Mouse (Mus musculus) thymus, adult 2 months (tissue): ENCODE measurements around the gene Stab2. TPM values are rescaled to one million over a fixed set of nuclear protein-coding genes. Genes with fewer than 3 reads are reported as not detected.

Experiments used
- DNase-seq: peaks from one replicate; pipeline ENCODE4 v3.0.0; 2021
- H3K27ac ChIP-seq: fragments of 200-500 bp; 2 replicates; pipeline ENCODE4 v1.5.1; 2012; ENCODE audit warnings: low read length, control low read depth; ENCODE audit not compliant: control insufficient read depth, insufficient read depth
- H3K27me3 ChIP-seq: fragments of 200-500 bp; 2 replicates; pipeline ENCODE4 v1.6.1; 2012; ENCODE audit warnings: mild to moderate bottlenecking, low read length, moderate library complexity, mixed read lengths; ENCODE audit not compliant: control insufficient read depth, insufficient read depth
- H3K36me3 ChIP-seq: fragments of 200-500 bp; 2 replicates; pipeline ENCODE4 v1.6.1; 2012; ENCODE audit warnings: mild to moderate bottlenecking, low read length, moderate library complexity; ENCODE audit not compliant: control insufficient read depth, insufficient read depth
- H3K4me1 ChIP-seq: fragments of 200-500 bp; replicated peaks from 2 replicates; pipeline ENCODE4 v1.6.1; 2012; ENCODE audit warnings: low read length; ENCODE audit not compliant: control insufficient read depth, insufficient read depth
- H3K4me3 ChIP-seq: fragments of 200-500 bp; 2 replicates; pipeline ENCODE4 v1.5.1; 2012; ENCODE audit warnings: mild to moderate bottlenecking, low read length, control low read depth, moderate library complexity; ENCODE audit not compliant: control insufficient read depth, insufficient read depth
- CTCF ChIP-seq: fragments of 200-500 bp; IDR thresholded peaks from 2 replicates; pipeline ENCODE4 v1.5.1; 2012; ENCODE audit warnings: mild to moderate bottlenecking, control low read depth, low read length, moderate library complexity, borderline replicate concordance; ENCODE audit not compliant: control insufficient read depth, poor library complexity, insufficient read depth; ENCODE audit errors: extremely low read depth
- POLR2A ChIP-seq: fragments of 200-500 bp; IDR thresholded peaks from 2 replicates; pipeline ENCODE4 v1.6.1; 2012; ENCODE audit warnings: mild to moderate bottlenecking, low read length, control low read depth, moderate library complexity; ENCODE audit not compliant: control insufficient read depth, poor library complexity, insufficient read depth; ENCODE audit errors: extremely low read depth
- WGBS: fragments of 180-500 bp; shearing (Covaris S2); methylation state at CpG from one replicate; pipeline ENCODE4 v1.1.7; 2018; 5-methylcytosine and 5-hydroxymethylcytosine counted together
- polyA plus RNA-seq: library from polyadenylated mRNA; depleted of rRNA; stranded (reverse); fragments of >200 nt; gene quantifications from 2 replicates; pipeline ENCODE4 v1.2.3, GENCODE M21; 2012

Stab2 gene
- polyA plus RNA-seq, 1 experiment, result 8.5 TPM

- Histone ChIP-seq H3K4me3 (no peak overlapping the region), H3K27ac (no peak overlapping the region), H3K36me3 (no peaks in the 10 kb centered on the region), H3K4me1 (no peaks in the 10 kb centered on the region), H3K27me3 (no peaks in the 10 kb centered on the region)
- no peak for DNase-seq
- TF ChIP-seq POLR2A, result no peak
- no peak for TF ChIP-seq CTCF
Observed at GRCm38 (mm10) chr10:86915595-86915994, 92.2 kb downstream of the Stab2 start.

- 96% methylated on average over 18 of the region's 18 CpGs for WGBS
- no peak for TF ChIP-seq CTCF
- no peaks in the 10 kb centered on the region for H3K36me3 ChIP-seq
- no peak for DNase-seq
- no peaks in the 10 kb centered on the region for H3K4me1 ChIP-seq
- no peak overlapping the region for H3K4me3 ChIP-seq
- no peaks in the 10 kb centered on the region for H3K27me3 ChIP-seq
- H3K27ac ChIP-seq, result no peak overlapping the region
Observed at GRCm38 (mm10) chr10:86908562-86908961, 99.3 kb downstream of the Stab2 start.

GRCm38 (mm10) chr10:86907043-86907442, 100.8 kb downstream of the Stab2 start:
- Histone ChIP-seq H3K27ac (no peak overlapping the region), H3K4me3 (no peak overlapping the region), H3K4me1 (no peaks in the 10 kb centered on the region), H3K27me3 (no peaks in the 10 kb centered on the region), H3K36me3 (no peaks in the 10 kb centered on the region)
- TF ChIP-seq POLR2A, result no peak
- no peak for TF ChIP-seq CTCF
- DNase-seq, result no peak
- 90% methylated on average over 6 of the region's 6 CpGs for WGBS

GRCm38 (mm10) chr10:86895531-86895930, 112.3 kb downstream of the Stab2 start:
- 69% methylated on average over 2 of the region's 2 CpGs for WGBS
- DNase-seq, result no peak
- Histone ChIP-seq H3K4me1 (no peaks in the 10 kb centered on the region), H3K27ac (no peak overlapping the region), H3K36me3 (no peaks in the 10 kb centered on the region), H3K4me3 (no peak overlapping the region), H3K27me3 (no peaks in the 10 kb centered on the region)
- TF ChIP-seq POLR2A, result no peak
- TF ChIP-seq CTCF, result no peak

GRCm38 (mm10) chr10:86891066-86891465, 116.8 kb downstream of the Stab2 start:
- no peaks in the 10 kb centered on the region for H3K36me3 ChIP-seq
- no peak overlapping the region for H3K4me3 ChIP-seq
- DNase-seq, result no peak
- H3K27ac ChIP-seq, result no peak overlapping the region
- 91% methylated on average over 1 of the region's 1 CpGs for WGBS
- no peaks in the 10 kb centered on the region for H3K27me3 ChIP-seq
- H3K4me1 ChIP-seq, result no peaks in the 10 kb centered on the region
- TF ChIP-seq CTCF (no peak), POLR2A (no peak)

- H3K4me3 ChIP-seq, result no peak overlapping the region
- H3K27me3 ChIP-seq, result no peaks in the 10 kb centered on the region
- no peaks in the 10 kb centered on the region for H3K36me3 ChIP-seq
- TF ChIP-seq POLR2A, result no peak
- WGBS, result 95% methylated on average over 14 of the region's 14 CpGs
- no peak for DNase-seq
- no peak overlapping the region for H3K27ac ChIP-seq
- H3K4me1 ChIP-seq, result no peaks in the 10 kb centered on the region
Observed at GRCm38 (mm10) chr10:86890166-86890930, 117.5 kb downstream of the Stab2 start.

GRCm38 (mm10) chr10:86889440-86889839, 118.4 kb downstream of the Stab2 start:
- no peak for TF ChIP-seq POLR2A
- no peak for TF ChIP-seq CTCF
- Histone ChIP-seq H3K4me1 (no peaks in the 10 kb centered on the region), H3K36me3 (no peaks in the 10 kb centered on the region), H3K27me3 (no peaks in the 10 kb centered on the region), H3K4me3 (no peak overlapping the region), H3K27ac (no peak overlapping the region)
- no peak for DNase-seq
